Mouse (Mus musculus) macrophage (primary cell): ENCODE results near the gene Svs1. TPM values are rescaled to one million over a fixed set of nuclear protein-coding genes. Genes with fewer than 3 reads are reported as not detected.
"Not testable (repeated sequence)": the region's sequence is repeated elsewhere in the genome, so short reads cannot be mapped to it uniquely, and the experiment has no call there.

Experiments used
- H3K27ac ChIP-seq: fragments of 350-480 bp; formaldehyde crosslinking; 2 replicates; pipeline ENCODE4 v1.9.0; 2021
- H3K36me3 ChIP-seq: fragments of 350-480 bp; formaldehyde crosslinking; 2 replicates; pipeline ENCODE4 v1.9.0; 2021; ENCODE audit errors: inconsistent target
- H3K4me3 ChIP-seq: fragments of 350-480 bp; formaldehyde crosslinking; 2 replicates; pipeline ENCODE4 v1.9.0; 2021; ENCODE audit errors: inconsistent target
- H3K79me2 ChIP-seq: fragments of 350-480 bp; formaldehyde crosslinking; 2 replicates; pipeline ENCODE4 v1.9.0; 2021; ENCODE audit errors: inconsistent target
- WGBS: methylation state at CpG from one replicate; pipeline ENCODE4 v1.1.7; 2026; ENCODE audit warnings: inconsistent platforms; ENCODE audit not compliant: missing documents; 5-methylcytosine and 5-hydroxymethylcytosine counted together
- polyA plus RNA-seq: library from polyadenylated mRNA; stranded (reverse); fragments of 250-400 nt; gene quantifications from 3 replicates; pipeline ENCODE4 v1.2.4, GENCODE M21; 2018; ENCODE audit warnings: inconsistent platforms
- total RNA-seq, 78 experiments: library from RNA; depleted of rRNA; stranded (reverse); fragments of 250-400 nt; gene quantifications; 1 replicate in 9 of 78; 2 replicates in 24 of 78; 3 replicates in 43 of 78; 4 replicates in 2 of 78; pipeline ENCODE4 v1.2.4; 2018; ENCODE audit warnings: inconsistent platforms in 56 of 78

The Svs1 gene
- not detected for total RNA-seq (2018; cell fraction: chromatin; rRNA removed)
- total RNA-seq (2018; cell fraction: cytosol; rRNA removed), result not detected
- total RNA-seq (2018; cell fraction: nucleus; rRNA removed), result not detected
- polyA plus RNA-seq, result not detected in 3 replicates

DNA sequence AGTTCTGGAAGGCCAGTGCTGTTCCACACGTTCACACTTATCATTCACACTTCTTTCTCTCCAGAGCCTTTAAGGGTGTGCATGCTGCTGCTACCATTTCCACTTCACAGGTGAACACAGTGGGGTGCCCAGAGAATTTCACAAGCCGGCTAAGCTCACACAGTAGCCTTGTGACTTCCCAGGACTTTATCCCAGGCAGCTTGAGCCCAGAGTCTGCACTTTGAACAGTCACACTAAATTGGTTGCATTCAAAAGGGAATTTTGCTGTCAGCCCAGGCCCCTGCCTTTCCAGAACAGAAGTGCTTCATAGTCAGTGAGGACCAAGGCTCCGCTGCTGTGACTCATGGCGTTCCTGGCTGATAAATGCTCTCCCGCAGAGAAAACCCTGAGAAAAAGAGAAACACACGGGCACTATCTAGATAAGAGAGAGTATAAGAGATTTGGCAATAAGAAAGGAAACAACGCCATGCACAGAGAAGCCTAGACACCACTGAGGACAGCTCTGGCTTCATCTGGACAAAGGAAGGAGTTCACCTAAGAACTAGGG lies at the start of gene Svs1:
TSS of gene Svs1 (plus strand) at position 418 of the 547 bp plus-strand sequence.
- Histone ChIP-seq H3K79me2 (no peaks in the 10 kb centered on the region), H3K36me3 (no peaks in the 10 kb centered on the region), H3K27ac (no peak within 1 kb of the TSS), H3K4me3 (no peak within 1 kb of the TSS)
- 82% methylated on average over 7 of the region's 7 CpGs for WGBS

DNA sequence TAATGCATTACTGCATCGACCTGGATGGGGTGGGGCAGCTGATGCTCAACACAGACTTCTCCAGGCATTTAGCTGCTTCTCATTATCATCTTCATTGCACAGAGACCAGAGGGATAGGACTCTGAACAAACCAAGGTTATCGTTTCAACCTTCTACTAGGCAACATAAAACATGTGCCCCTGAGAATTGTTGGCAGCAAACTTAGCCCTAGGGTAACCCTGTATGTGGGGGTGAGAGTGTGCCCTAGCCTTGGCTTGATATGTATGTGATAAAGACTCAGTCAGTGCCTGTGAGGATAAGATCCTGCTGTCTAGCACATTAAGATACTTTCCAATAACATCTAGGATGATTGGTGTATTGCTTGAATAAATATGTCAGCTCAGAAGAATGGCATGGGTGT lies 37.1 kb upstream of the Svs1 start:
- no peaks in the 10 kb centered on the region for H3K79me2 ChIP-seq
- WGBS, result 92% methylated on average over 2 of the region's 2 CpGs
- H3K36me3 ChIP-seq, result no peaks in the 10 kb centered on the region
- no peak overlapping the region for H3K4me3 ChIP-seq
- no peak overlapping the region for H3K27ac ChIP-seq

DNA sequence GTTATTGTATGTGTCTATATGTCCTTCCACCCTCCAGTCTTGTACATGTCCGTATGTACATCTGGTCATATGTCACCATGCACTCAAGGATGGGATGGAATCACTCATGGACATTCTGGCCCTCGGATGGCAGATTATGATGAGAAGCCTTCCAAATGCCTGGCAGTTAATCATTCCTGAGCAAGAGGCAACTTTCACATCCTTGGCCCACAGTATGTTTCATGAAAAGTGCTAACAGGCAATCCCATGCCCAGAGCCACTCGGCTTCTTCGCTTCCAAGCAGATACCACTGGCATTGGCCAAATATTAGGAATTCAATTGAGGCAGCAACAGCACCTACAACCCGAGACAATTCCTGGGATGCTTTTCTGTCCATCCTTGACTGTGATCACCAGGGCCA lies 36.0 kb upstream of the Svs1 start:
- no peaks in the 10 kb centered on the region for H3K36me3 ChIP-seq
- H3K79me2 ChIP-seq, result no peaks in the 10 kb centered on the region
- no peak overlapping the region for H3K27ac ChIP-seq
- 93% methylated on average over 5 of the region's 5 CpGs for WGBS
- H3K4me3 ChIP-seq, result no peak overlapping the region

DNA sequence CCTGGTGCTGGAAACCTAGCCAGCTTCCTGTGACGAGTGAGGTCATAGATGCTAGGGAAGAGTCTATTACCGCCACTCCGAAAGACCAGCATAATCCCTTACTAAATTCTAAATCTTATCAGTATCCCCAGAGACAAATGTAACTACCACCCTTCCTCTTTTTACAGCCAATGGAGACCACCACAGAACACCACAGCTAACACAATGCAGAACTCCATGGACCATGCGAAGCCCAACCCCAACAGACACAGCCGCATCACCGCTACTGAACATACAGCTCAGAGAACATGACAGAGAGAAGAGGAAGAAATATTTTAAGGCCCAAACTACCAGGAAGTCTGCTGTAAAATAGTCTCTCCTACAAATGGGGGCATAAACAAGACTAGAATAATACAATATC lies 35.0 kb upstream of the Svs1 start:
- whole genome bisulfite sequencing, result 26% methylated on average over 6 of the region's 6 CpGs
- Histone ChIP-seq H3K79me2 (no peaks in the 10 kb centered on the region), H3K4me3 (no peak overlapping the region), H3K36me3 (no peaks in the 10 kb centered on the region), H3K27ac (no peak overlapping the region)

DNA sequence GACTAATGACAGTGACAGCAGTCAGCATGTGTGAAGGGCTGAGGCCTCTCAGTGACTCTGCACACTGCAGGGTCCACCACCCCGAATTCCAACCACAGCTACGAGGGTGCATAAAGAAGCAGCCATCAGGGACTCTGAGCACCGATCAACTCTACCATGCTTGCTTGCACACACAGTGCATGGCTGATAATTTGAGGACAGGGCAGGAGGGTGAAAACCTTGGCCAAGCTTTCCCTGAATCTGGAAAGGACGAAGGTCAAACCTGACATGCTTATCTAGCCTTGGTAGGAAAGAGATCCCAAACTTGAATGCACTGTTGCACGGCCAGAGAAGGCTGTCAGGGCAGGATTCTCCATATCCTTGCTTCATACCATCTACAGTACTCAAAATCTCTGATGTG lies 33.4 kb upstream of the Svs1 start:
- Histone ChIP-seq H3K27ac (no peak overlapping the region), H3K4me3 (no peak overlapping the region), H3K79me2 (no peaks in the 10 kb centered on the region), H3K36me3 (no peaks in the 10 kb centered on the region)
- 95% methylated on average over 5 of the region's 5 CpGs for WGBS

DNA sequence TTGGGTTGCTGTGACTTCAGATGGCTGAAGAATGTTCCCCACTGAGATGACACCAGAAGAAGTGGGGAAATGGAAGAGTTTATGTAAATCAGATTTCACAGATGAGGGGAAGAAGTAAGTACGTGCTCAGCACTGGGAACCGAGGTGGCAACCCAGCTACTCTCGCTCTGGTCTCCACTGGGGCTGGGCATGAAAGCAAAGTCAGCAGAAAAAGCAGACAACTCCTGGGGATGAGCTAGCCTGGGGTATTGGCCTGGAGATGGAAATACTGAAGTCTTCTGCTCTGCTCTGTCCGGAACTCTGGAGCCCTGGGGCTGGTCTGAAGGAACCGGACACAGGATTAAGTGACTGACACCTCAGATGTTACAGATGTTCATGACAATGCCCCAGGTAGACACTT lies 32.5 kb upstream of the Svs1 start:
- Histone ChIP-seq H3K36me3 (no peaks in the 10 kb centered on the region), H3K79me2 (no peaks in the 10 kb centered on the region), H3K27ac (no peak overlapping the region), H3K4me3 (no peak overlapping the region)
- 91% methylated on average over 5 of the region's 5 CpGs for WGBS

DNA sequence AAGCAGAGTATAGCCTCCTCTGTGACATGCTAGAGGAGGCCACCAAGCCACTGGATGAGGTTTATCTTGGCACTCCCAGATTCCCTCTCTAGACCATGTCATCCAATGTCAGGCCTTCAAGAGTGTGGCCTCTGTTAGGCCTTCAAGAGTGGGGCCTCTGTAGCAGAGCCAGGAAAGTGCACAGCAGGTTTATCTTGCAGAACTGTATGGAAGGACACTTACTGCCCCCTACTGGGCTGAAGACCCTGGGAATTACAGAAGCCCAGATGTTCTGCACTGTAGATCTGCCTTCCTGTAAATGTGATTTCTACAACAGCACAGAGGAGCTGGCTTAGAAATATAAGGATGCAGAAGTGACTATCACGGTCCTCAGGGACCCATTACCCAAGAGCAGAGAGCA lies 31.7 kb upstream of the Svs1 start:
- H3K4me3 ChIP-seq, result no peak overlapping the region
- 19% methylated on average over 1 of the region's 1 CpGs for WGBS
- no peaks in the 10 kb centered on the region for H3K79me2 ChIP-seq
- no peaks in the 10 kb centered on the region for H3K36me3 ChIP-seq
- no peak overlapping the region for H3K27ac ChIP-seq

DNA sequence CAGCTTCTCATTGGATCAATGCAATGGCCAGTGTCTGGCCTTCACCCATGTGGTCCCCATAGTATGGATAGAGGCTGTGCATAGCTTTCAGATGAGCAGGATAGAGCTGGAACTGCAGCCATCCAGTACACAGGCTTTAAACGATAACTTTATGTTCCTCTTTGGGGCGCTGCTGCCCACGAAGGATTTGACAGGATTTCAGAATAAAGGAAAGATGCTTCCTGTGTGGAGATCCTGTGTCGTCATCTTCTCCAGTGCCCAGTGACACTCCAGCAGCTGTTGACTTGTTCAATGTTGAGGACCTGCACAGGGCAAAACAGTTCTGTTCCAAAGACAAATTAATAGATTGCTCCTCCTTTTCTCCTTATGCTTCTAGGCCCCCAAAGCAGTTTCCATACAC lies 29.9 kb upstream of the Svs1 start:
- Histone ChIP-seq H3K36me3 (no peaks in the 10 kb centered on the region), H3K27ac (no peak overlapping the region), H3K4me3 (no peak overlapping the region), H3K79me2 (no peaks in the 10 kb centered on the region)
- 8% methylated on average over 4 of the region's 4 CpGs for WGBS

DNA sequence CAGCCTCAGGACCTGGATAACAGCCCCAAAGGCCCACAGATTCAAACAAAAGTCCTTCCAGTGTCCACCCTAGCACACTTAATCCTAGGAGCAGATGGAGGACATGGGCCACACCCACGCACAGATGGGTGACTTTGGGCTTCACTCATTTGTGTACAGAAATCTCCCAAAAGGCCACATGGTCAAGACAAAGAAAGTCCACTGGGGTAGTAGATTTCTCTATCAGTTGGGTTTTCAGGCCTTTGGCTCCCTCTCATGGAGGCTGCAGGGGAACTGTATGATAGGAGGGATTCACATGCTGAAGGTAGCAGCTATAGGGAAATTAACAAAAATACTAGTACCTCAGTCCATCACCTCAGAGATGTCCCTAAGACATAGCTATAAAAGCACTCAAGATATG lies 28.6 kb upstream of the Svs1 start:
- H3K27ac ChIP-seq, result no peak overlapping the region
- 56% methylated on average over 1 of the region's 1 CpGs for WGBS
- H3K4me3 ChIP-seq, result no peak overlapping the region
- no peaks in the 10 kb centered on the region for H3K79me2 ChIP-seq
- H3K36me3 ChIP-seq, result no peaks in the 10 kb centered on the region

DNA sequence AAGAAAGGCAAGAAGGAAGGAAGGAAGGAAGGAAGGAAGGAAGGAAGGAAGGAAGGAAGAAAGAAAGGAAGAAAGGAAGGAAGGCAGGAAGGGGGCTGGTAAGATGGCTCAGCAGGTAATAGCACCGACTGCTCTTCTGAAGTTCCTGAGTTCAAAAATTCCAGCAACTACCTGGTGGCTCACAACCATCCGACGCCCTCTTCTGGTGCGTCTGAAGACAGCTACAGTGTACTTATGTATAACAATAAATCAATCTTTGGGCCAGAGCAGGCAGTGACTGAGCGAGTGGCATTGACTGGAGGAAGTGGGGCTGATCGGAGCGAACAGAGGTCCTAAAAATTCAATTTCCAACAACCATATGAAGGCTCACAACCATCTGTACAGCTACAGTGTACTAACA lies 27.5 kb upstream of the Svs1 start:
- H3K79me2 ChIP-seq, H3K4me3 ChIP-seq, H3K27ac ChIP-seq, H3K36me3 ChIP-seq: not testable (repeated sequence)
- 43% methylated on average over 7 of the region's 7 CpGs for WGBS

DNA sequence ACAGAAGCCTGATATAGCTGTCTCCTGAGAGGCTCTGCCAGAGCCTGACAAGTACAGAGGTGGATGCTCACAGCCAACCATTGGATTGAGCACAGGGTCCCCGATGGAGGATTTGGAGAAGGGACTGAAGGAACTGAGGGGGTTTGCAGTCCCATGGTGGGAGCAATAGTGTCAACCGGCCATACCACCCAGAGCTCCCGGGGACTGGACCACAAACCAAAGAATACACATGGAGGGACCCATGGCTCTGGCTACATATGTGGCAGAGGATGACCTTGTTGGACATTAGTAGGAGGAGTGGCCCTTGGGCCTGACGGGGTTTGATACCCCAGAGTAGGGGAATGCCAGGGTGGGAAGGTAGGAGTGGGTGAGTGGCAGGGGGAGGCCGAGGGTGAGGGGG lies 20.0 kb upstream of the Svs1 start:
- H3K27ac ChIP-seq, H3K36me3 ChIP-seq, H3K79me2 ChIP-seq, H3K4me3 ChIP-seq: not testable (repeated sequence)
- 90% methylated on average over 5 of the region's 5 CpGs for WGBS

DNA sequence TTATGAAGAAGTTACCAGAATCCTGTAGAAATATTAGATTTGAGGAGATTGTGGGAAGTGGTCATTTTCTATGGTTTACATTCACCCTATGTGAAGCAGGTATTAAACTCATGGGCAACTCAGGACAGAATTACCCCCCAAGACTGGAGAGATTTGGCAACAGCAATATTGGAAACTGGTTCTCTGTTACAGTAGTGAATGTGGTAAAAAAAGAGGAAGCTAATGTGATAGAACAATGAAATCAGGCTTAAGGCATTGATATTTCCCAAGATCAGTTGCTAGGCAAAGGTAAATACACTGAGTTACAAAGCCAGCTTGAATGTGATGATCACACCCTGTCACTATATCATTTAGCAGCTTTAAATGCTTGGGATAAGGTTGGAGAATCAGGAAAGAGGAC lies 18.8 kb upstream of the Svs1 start:
- Histone ChIP-seq H3K79me2 (no peaks in the 10 kb centered on the region), H3K27ac (no peak overlapping the region), H3K4me3 (no peak overlapping the region), H3K36me3 (no peaks in the 10 kb centered on the region)

DNA sequence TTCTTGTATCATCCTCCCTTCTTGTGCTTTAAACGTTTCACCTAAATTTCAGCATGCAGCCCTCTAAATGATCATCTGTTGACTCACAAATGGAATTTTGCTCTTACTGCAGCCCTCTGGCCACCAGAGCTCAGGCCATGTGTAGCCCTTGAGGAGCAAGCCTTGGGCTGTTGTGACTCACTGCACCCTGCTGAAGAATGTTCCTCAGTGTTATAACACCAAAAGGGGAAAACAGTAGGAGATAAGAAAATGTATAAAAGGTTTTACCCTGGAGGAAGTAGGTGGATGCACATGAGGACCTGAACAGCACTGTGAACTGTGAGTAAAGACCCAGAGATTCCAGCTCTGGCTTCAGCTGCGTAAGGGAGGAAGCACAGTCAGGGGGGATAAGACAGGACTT lies 12.0 kb upstream of the Svs1 start, which contains the start of gene Doxl2:
TSS of gene Doxl2 (plus strand) at position 301 of the 400 bp plus-strand sequence.
- Histone ChIP-seq H3K79me2 (no peaks in the 10 kb centered on the region), H3K4me3 (no peak within 1 kb of the TSS)
- 90% methylated on average over 2 of the region's 2 CpGs for WGBS

DNA sequence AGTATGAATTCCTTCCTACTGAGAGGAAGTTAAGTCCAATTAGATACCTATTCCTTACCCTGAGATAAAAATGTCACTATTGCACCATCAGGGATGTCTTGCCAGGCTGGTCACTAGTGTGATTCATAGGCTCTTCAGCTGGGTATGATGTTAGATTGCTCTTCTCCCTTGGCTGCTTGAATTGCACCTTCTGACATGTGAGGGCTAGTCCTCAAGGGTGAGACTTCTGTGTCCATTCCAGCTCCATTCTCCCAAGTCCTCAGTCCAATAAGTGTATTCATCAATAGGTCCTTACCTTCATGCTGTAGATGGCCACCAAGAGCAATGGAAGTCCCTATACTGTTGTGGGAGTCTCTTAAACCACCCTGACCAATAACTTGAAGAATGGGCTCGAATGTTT lies 7.0 kb upstream of the Svs1 start:
- Histone ChIP-seq H3K36me3 (no peaks in the 10 kb centered on the region), H3K27ac (no peak overlapping the region), H3K4me3 (no peak overlapping the region), H3K79me2 (no peaks in the 10 kb centered on the region)
- WGBS, result 67% methylated on average over 1 of the region's 1 CpGs

More for the DNA sequence above, 12.0 kb upstream of the Svs1 start, which contains the start of gene Doxl2:
- H3K27ac ChIP-seq, result no peak within 1 kb of the TSS
- H3K36me3 ChIP-seq, result no peaks in the 10 kb centered on the region

DNA sequence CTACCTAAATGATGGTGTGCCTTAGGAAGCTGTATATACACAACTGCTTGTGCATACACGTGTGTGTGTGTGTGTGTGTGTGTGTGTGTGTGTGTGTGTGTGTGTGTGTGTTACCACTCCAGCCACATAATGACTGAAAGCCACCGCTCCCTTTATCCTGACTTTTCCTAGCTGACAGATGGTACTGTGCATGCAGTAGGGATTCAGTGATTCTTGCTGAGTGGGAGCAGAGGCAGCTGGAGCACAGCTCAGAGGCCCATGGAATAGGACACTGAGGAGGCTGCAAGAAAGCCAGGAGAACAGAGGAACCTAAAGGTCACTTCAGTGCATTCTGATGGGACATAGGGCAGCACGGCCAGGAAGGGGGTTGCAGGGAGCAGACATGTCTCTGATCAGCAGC lies 4.4 kb upstream of the Svs1 start:
- WGBS, result 94% methylated on average over 2 of the region's 3 CpGs
- H3K36me3 ChIP-seq, result no peaks in the 10 kb centered on the region
- no peak overlapping the region for H3K4me3 ChIP-seq
- H3K79me2 ChIP-seq, result no peaks in the 10 kb centered on the region
- H3K27ac ChIP-seq, result no peak overlapping the region

DNA sequence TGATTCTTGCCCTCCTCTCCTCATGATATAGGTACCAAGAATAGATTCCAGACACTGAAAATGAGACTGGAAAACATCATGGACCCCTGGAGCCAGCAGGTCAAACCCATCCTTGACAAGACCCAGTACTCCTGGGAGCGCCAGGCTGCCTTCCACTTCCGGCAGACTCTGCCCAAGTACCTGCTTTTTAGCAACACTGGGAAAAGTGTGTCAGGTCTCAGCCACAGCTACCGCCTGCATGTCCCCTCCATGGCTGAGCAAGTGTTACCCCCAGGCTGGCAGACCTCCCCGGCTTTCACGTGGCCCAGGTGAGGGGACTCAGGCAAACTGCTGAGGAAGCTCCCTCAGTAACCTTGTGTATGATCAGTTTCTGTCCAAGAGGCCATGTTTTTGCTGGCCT lies 3.3 kb downstream of the Svs1 start:
- WGBS, result 99% methylated on average over 5 of the region's 5 CpGs
- no peaks in the 10 kb centered on the region for H3K36me3 ChIP-seq
- H3K4me3 ChIP-seq, result no peak overlapping the region
- no peaks in the 10 kb centered on the region for H3K79me2 ChIP-seq
- no peak overlapping the region for H3K27ac ChIP-seq
